Mouse (Mus musculus): ENCODE measurements around the gene Coasy.

DNA sequence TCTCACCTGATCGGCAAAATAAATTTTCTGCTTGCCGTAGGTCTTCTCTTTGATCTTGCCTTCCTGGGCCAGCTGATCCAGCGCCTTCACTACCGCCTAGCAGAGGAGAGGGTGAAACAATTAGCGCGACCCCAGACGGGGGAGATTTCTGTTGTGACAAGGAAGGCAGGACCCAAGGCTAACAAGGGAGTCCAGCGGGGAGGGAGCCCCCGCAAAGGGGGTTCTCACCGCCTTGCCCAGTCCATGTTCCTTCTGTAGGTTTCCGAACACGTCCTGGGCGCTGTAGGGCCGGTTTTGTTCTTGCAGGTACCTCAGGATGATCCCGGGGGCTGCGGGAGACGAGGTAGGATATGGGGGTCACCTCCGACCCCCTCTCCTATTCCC is 12.6 kb downstream of the Coasy start:
- TF ChIP-seq POLR2A (IDR thresholded peaks at IDR 0.05; ENCODE audit: borderline replicate concordance, insufficient read depth, low read length), result no peak
- no peak for TF ChIP-seq CTCF (IDR thresholded peaks at IDR 0.05; ENCODE audit: borderline replicate concordance, insufficient read depth, low read depth, low read length)

Measured in cerebellum, adult 2 months (tissue).